Mouse (Mus musculus): ENCODE data around the gene Dnmt3b.
"Not testable (repeated sequence)": the region's sequence is repeated elsewhere in the genome, so short reads cannot be mapped to it uniquely, and the experiment has no call there.

Gene Dnmt3b

DNA sequence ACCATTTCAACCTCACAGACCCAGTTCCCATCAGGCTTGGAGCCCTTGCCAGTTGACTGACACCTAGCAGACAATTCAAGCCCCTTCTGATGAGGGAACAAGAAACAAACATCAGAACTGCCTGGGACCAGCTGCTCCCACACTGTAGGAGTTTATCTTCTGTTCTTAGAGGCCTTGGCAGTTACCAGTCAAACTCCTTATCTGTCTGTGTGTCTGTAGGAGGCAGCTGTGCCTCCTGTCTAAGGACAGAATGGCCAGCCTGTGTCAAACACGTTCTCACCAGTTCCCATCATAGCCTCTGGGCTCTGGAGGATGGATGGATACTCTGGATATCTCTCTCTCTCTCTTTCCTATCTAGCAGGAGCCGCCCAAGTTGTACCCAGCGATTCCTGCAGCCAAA is 68.6 kb downstream of the Dnmt3b start:
- not testable (repeated sequence) for H3K27me3 ChIP-seq (ENCODE audit: control insufficient read depth, insufficient read depth, low read length, poor library complexity, severe bottlenecking); H3K36me3 ChIP-seq (ENCODE audit: control insufficient read depth, insufficient read depth, low read length, poor library complexity, severe bottlenecking); DNase-seq (ENCODE audit: low read depth, low spot score)

DNA sequence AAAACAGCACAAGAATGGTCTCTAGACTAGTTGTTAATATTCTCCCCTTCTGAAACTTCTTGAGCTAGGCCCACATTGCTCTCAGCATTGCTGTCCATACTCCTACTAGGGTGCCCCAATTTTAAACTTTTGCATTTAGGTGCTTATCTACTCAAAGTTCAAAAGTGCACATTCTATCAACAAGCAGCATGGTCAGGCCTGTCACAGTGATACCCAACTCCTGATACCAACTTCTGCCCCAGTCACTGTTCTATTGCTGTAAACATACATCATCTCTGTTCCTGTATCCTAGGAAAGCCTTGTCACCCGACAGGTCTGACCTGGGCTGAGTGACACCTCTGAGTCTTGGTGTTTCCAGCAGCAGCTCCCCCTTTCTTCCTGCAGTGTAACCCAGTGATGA is 73.8 kb downstream of the Dnmt3b start:
- Histone ChIP-seq H3K27me3 (ENCODE audit: control insufficient read depth, insufficient read depth, low read length, poor library complexity, severe bottlenecking) (no peaks in the 10 kb centered on the region), H3K36me3 (ENCODE audit: control insufficient read depth, insufficient read depth, low read length, poor library complexity, severe bottlenecking) (no peaks in the 10 kb centered on the region)
- no peak for DNase-seq (ENCODE audit: low read depth, low spot score)

DNA sequence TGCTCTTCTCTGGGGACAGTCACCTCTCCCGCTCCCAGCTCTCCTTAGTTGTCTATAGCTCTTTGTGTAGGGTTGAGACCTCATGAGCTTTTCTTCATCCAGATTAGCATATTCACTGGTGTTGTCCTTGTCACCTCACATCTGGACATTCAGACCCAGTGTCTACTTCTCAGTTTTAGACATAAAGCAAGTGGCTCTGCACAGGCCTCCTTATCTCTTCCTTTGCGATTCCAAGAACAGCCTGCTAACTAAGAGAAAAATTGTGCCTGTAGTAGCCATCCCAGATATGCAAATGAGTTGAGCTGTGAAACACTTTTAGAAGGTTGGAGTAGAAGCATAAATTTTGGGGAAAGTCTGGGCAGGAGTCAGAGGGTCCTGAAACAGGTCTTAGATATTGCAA is 75.2 kb downstream of the Dnmt3b start:
- DNase-seq (ENCODE audit: low read depth, low spot score) = no peak
- H3K27me3 ChIP-seq (ENCODE audit: control insufficient read depth, insufficient read depth, low read length, poor library complexity, severe bottlenecking) = no peaks in the 10 kb centered on the region
- H3K36me3 ChIP-seq (ENCODE audit: control insufficient read depth, insufficient read depth, low read length, poor library complexity, severe bottlenecking) = no peaks in the 10 kb centered on the region

DNA sequence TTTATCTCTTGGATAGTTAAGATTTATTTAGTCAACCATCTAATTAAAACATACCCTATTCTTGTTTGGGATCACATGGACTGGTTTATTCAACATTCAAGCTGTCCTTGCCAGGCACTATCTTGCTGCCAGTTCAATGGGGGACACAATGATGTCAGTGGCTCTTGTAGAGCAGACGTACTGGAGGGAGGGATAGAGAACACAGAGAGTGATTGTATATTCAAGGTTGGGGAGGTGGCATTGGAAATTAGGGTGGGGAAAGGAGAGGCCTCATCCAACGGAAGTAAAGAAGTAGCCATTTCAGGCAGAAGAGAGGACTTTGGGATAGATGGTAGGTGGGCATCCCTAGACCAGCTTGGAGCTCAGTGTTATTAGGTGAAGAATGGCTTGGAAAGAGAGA is 75.6 kb downstream of the Dnmt3b start:
- H3K36me3 ChIP-seq (ENCODE audit: control insufficient read depth, insufficient read depth, low read length, poor library complexity, severe bottlenecking) = no peaks in the 10 kb centered on the region
- no peak for DNase-seq (ENCODE audit: low read depth, low spot score)

DNA sequence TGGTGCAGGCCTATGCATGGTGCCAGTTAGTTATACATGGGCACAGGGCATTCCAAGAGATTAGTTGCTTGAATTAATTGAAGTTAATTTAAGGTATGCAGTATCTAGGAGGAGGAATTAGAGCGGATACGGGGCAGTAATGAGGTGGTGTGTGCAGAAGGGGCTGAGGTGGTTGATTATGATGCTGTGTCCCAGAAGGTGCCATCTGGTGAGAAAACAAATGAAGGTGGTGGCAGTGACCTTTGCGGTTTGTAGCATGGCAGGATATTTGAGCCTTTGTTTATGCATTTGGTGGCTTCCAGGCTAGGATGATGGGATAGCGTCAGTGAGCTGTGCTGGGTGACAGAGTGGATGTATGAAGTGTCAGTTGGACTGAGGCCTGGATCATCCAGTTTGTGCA is 76.0 kb downstream of the Dnmt3b start:
- no peaks in the 10 kb centered on the region for H3K36me3 ChIP-seq (ENCODE audit: control insufficient read depth, insufficient read depth, low read length, poor library complexity, severe bottlenecking)
- no peak for DNase-seq (ENCODE audit: low read depth, low spot score)

More for the DNA sequence above, 75.6 kb downstream of the Dnmt3b start:
- H3K27me3 ChIP-seq (ENCODE audit: control insufficient read depth, insufficient read depth, low read length, poor library complexity, severe bottlenecking) = no peaks in the 10 kb centered on the region

DNA sequence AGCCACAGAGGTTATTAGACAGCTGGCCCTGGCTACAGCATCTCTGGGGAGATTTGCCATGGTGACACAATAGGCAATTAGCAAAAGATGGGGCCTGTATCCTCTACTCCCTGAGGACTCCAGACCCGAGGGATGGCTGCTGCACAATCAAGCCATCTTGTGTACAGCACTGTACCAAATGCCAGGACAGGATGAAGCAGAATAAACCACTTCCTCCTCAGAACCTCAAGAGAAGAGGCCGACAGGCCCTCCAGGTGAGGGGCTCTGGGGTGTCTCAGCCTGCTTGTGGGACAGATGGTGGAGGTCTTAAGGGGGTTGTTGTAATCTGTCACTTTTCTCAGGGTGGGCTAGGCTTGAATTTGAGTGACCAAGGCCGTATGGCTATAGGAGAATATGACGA is 84.8 kb downstream of the Dnmt3b start:
- DNase-seq (ENCODE audit: low read depth, low spot score) = no peak
- Histone ChIP-seq H3K36me3 (ENCODE audit: control insufficient read depth, insufficient read depth, low read length, poor library complexity, severe bottlenecking) (no peaks in the 10 kb centered on the region), H3K27me3 (ENCODE audit: control insufficient read depth, insufficient read depth, low read length, poor library complexity, severe bottlenecking) (no peaks in the 10 kb centered on the region)

More for the DNA sequence above, 76.0 kb downstream of the Dnmt3b start:
- H3K27me3 ChIP-seq (ENCODE audit: control insufficient read depth, insufficient read depth, low read length, poor library complexity, severe bottlenecking) = no peaks in the 10 kb centered on the region

Measured in splenic B cell, adult 2 months (primary cell).